Mouse (Mus musculus): ENCODE measurements around the gene Mrpl52.

DNA sequence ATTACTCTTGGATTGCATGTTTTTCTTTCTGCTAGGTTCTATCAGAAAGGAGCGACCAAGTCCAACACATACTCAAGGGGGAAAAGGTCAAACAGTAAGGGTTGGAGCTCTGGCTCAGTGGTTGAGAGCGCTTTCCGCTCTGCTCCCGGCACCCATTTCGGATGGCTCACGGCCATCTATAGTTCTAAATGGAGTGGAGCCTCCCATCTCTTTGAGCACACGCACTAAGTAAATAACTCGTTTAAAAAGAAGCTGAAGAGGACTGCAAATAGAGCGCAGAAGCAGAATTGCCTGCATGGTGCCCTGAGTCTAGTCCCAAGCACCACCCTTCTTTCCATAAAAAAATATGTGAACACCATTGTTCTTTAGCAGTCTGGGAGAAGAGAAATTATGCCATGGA lies 26.9 kb downstream of the Mrpl52 start:
- no peak for TF ChIP-seq POLR2A (IDR thresholded peaks at IDR 0.05; ENCODE audit: borderline replicate concordance, low read depth, low read length)
- no peak for TF ChIP-seq CTCF (IDR thresholded peaks at IDR 0.05; ENCODE audit: low read depth, low read length)
